Mouse (Mus musculus): ENCODE data around the gene Rchy1.
A peak's percentile ranks its signal among the peaks of the same experiment; 100 is the strongest.

Gene Rchy1

DNA sequence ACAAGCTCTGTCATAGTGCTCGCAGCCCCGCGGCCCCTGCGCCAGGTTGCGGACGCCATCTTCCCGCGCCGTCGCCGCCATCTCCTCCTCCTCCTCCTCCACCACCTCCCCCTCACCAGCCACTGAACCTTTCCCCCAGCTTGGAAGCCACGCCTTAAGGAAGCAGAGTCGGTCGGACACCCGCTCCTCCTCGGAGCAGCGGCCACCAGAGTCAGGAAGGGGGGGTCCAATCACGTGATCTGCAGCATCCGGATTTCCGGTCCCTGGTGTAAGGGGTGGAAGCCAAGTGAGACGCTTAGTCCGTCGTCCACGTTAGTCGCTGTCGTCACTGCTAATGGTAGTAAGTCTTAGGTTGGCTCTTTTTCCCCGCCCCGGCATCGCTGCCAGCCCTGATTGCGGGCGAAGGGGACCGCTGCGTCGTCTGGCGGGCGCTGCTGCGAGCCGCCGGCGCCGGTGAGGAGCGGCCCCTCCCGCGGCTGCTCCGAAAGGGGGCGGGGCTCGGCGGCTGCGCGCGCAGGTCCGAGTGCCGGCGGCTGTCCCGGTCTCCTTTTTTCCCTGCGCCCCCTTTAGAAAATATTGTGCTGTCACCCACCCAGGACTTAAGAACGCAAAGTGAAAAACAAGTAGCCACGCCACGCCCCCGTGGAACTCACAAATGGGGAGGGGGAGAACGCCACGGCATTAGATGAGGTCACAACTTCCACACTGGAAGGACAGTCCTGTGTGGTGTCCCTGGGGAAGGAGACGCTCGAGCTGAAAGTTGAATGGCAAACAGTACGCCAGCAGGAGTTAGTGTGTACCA, at the start of gene Rchy1:
TSS of gene Rchy1 (minus strand) at position 430 of the 802 bp plus-strand sequence.
- DNase-seq (ENCODE audit: low spot score in 2 of 2) = peak; percentile 91

DNA sequence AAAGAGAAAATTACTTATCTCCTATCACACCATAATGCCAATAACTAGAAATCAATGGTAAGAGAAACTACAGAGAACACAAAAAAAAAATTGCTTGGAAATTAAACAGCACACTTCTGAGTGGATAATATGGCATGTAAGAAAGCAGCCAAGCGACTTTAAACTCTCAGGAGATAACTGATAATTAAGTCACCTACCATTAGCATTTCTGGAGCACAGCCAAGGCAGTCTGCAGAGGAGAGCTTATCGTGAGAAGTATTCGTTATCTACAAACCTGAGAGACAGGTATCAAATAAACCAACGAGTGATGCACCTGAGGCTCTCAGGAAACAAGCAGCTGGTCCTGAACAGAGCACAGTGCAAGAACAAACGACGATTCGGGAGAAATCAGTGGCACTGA, 48.9 kb upstream of the Rchy1 start:
- no peak for DNase-seq (ENCODE audit: low spot score in 2 of 2)

DNA sequence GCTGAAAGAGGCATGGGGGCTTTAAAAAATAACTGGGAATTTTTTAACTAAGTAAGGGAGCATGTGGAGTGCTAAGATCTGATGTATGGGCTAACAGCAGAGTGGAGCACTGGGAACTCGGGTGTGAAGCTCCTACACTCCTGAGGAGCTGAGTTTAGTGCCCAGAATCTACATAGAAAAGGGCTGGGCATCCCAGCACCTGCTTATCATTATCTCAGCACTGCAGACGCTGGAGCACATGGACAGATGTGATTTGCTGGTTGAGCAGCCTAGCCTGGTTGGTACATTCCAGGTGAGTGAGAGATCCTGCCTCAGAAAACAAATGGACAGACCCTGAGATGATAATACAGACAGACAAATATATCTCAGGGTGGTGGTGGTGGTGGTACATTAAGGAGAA, 47.0 kb upstream of the Rchy1 start:
- no peak for DNase-seq (ENCODE audit: low spot score in 2 of 2)

DNA sequence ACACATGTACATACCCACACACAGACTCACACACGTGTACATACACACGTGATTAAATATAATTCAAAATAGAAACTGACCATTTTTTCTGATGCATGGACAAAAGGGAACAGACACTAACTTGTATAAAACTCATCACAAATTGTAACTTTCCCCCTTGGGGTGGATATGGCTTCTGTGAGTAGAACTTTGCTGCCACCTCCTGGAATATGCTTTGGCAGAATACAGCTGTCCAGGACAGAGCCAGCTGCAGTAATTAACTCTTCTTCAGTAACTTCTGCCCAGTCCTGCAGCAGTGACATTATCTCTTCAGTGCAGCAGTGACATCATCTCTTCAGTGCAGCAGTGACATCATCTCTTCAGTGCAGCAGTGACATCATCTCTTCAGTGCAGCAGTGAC, 40.1 kb upstream of the Rchy1 start:
- no peak for DNase-seq (ENCODE audit: low spot score in 2 of 2)

DNA sequence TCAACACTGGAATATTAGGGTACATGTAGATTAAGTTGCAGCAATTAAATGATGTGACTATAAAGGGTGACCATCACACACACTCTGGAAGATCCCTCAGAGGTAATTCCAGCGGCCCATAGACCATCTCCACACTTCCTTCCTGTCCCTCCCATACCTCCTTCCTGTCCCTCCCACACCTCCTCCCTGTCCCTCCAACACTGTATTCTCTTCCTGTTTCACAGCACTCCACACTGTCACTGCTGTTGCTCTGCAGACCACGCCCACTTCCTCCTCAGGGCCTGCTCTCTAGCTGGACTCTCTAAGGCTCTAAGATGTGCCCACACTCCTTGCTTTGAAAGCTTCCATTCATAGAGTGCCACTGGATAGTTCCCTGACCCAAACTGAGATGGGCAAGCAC, 37.9 kb upstream of the Rchy1 start:
- DNase-seq (ENCODE audit: low spot score in 2 of 2) = no peak

DNA sequence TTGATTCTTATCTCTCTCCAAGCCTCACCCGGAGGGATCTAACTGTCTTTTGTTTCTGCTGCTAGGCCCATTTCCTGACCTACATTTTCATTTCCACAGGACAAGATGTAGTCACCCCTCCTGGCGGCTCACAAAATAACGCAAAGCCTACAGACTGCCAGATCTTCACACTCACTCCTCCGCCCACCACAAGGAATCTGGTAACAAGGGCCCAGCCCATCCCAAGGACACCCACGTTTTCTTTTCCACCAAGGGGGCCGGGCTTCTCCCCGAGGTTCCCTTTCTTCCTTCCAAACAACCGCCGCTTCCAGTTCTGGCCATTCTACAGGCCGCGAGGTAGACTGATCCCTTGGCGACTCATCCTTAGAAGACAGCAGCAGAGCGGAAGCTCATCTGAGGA, 31.7 kb upstream of the Rchy1 start:
- DNase-seq (ENCODE audit: low spot score in 2 of 2) = peak; percentile 60 to 61

DNA sequence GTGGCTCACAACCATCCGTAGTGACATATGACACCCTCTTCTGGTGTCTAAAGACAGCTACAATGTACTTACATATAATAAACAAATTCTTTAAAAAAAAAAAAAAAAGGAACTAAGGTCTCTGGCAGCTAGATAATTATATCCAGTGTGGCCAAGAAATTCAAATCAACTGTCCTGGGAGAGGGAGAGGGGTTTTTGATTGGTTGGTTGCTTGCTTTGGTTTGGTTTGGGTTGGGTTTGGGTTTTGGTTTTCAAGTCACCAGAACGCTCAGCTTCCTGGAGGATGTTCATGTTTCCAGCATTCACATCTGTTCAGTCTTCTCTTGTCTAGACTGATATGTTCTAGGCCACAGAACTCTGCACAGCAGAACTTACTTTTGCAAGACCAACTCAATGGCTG, 30.2 kb upstream of the Rchy1 start:
- DNase-seq (ENCODE audit: low spot score in 2 of 2) = no peak

DNA sequence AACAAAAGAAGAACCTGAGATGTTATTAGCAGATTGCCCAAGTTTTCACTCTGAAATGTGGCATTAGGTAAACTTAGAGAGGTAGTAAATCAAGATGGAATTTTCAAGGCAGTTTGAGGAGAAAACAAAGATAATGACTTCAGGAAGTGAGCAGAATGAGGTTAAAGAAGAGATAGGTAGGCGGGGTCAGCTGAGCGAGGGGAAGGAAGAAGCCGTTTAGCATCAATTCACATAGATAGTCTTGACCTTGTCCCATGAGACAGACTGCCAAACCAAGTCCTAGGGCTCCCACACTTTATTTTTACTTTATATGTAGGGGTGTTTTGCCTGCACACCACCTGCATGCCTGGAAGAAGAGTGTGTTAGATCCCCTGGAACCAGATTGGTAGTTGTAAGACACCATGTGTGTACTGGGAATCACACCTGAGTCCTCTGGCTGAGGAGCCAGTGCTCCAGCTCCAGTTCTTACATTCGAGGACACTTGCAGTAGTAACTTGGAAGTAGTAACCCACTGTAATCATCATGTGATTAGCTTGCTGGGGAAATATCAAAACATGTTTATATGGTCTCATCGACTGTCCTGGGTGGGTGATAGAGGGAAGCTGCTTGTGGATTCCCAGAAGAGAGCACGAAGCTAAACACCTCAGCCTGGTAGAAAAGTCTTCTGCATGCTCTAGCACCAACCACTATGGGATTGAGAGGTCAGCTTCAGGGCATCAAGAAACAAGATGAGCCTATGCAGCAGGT, 28.5 kb upstream of the Rchy1 start:
- DNase-seq (ENCODE audit: low spot score in 2 of 2) = no peak

DNA sequence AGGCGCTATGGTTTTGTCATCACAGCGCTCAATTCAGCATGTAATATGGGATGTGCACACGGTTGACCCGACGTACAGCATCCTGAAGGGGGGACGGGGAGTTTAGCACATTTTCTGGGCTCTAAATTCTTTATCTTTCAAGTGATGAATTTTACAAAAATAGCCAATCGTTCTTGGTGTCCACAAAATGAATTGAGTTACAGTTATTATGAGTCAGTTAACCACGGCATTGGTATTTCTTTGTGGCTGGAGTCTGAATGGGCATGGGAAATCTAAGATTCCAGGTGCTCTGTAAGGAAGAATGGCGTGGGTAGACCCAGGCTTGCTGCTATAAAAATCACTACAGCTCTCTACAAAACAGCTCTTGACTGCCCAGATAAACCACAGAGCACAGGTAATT, 26.4 kb upstream of the Rchy1 start:
- no peak for DNase-seq (ENCODE audit: low spot score in 2 of 2)

DNA sequence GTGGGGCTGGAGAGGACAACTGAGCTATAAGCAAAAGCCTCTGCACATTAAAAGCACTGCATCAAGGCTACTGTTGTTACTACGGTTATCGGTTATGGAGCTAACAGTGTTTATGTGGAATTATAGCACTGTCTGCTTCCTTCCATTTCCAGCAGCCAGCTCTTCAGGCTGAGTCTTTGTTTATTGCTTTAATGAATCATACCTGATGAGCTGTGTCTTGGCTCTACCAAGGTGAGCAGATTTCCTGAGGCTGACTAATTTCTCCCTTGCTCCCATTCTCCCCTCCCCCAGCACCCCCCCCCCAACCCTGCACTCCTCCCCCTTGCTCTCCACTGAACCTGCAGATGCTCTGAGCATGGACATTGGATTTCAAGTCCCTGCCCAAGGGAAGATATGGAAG, 24.9 kb upstream of the Rchy1 start:
- DNase-seq (ENCODE audit: low spot score in 2 of 2) = no peak

DNA sequence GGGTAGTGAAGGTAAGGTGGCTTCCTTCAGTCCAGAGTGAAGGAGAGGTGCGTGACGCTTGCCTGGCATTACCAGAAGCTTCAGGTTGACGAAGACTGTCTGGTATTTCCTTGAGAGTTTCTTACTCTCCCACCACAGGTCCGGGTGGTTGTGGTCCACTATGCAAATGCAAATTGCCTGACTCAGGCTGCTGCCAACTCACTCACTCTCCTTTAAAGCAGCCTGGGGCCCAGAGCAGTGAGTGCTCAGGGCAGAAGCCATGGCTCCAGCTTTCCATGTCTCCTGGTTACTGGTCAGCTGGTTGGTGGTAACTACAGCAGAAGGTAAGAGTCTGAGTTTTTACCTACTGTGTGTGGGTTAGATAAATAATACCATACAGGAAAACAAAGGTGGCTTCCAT, 24.4 kb upstream of the Rchy1 start, which contains the start of gene Odaph:
TSS of gene Odaph (plus strand) at position 240 of the 400 bp plus-strand sequence.
- no peak for DNase-seq (ENCODE audit: low spot score in 2 of 2)

DNA sequence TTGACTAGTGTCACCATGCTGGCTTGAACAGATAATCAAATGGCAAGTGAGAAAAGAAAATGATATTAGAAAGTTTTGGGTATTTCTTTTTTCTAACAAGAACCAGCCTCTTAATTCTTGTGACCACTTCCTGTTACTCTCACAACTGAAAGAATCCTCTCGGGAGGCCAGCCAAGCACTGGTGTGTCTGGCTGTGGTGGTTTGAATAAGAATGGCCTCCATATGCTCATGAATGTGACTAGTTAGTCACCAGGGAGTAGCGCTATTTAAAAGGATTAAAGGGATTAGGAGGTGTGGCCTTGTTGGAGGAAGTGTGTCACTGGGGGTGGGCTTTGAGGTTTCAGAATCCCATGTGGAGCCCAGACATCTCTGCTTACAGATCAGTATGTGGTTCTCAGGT, 22.9 kb upstream of the Rchy1 start:
- DNase-seq (ENCODE audit: low spot score in 2 of 2) = no peak

DNA sequence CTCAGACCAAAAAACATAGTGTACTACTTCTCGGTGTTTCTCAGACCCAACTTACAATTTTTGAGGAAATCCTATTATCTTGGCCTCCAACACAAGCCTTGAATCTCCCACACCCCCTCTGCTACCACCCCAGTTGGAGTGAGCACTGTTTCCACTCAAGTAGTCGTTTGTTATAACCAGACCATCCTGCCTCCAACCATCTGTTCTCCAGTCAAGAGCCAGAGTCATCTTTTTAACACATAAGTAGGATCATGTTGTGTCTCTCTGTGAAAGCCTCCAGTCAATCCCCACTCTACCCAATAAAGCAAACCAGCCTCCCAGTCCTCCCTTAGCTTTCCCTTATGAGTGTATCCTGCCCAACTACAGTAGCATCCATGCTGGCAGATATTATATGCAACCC, 20.6 kb upstream of the Rchy1 start:
- DNase-seq (ENCODE audit: low spot score in 2 of 2) = no peak

DNA sequence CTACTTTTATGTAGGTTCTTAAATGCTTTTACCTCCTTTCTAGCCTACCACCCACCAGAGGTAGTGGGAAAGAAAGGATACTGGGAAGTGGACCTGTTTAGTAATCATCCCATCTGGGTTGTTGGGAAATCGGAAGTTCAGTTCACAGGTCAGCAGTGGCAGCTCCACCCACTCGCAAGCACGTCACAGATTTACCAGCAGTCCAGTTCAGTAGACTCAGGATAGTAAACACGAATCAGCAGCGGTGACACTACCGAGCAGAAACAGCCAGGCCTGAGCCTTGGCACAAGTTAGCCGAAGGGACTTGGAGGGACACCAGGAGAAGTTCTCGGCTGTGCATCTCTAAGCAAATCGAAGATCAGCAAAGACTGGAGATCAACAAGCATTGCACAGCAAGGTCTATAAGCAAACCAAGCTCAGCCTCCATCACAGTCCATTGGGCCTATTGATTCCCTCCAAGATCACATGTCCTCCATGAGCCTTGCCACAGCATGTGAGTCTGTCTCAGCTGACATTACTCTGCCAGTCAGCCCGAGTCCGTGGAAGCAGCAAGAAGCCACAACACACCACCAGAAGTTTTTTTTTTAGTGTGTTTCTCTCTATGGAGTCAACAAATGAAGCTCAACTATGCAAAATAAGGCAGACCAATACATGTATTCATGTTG, 18.4 kb upstream of the Rchy1 start:
- no peak for DNase-seq (ENCODE audit: low spot score in 2 of 2)

DNA sequence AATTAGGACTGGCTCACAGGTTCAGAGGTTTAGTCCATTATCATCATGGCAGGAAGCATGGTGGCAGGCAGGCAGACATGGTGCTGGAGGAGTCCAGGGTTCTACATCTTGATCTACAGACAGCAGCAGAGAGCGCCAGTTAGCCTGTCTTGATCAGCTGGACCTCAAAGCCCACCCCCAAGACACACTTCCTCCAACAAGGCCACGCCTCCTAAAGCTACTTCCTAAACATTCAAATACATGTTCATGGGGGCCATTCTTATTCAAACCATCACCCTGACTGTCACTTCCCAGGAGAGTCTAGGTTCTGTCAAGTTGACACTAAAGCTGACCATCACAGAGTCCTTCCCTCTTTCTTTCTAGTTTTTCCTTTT, 14.5 kb upstream of the Rchy1 start:
- no peak for DNase-seq (ENCODE audit: low spot score in 2 of 2)

DNA sequence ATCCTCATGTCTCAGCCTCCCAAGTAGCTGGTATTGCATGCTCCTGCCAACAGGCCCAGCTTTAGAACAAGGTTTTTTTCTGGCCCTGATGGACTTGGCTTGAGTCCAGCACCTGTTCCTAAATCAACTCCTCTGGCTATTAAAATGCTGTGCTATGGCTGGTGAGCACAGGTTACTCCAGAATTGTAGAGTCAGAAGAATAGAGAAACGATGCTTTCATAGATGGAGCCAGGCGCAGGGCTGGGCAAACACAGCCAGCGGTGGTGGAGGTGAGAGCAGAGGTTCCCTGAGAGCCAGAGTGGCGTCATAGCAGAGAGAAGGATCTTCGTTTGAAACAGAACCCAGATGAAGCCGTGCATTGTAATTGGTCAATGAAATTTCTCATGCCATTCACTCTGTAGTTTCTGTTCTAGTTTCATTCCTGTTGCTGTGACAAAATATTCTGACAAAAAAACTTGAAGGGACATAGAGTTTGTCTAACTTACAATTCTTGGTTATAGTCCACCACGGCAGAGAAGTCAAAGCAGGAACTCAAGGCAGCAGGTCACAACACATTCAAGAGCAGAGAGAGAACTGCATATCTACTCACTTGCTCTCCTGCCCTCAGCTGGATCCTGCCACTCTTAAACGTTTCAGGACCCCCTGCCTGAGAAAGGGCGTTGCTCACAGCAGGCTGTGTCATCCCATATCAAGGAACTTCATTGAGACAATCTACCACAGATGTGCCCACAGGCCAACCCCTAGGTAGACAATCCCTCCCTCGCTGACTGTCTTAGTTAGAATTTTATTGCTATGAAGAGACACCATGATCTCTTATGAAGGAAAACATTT, 13.9 kb upstream of the Rchy1 start:
- no peak for DNase-seq (ENCODE audit: low spot score in 2 of 2)

DNA sequence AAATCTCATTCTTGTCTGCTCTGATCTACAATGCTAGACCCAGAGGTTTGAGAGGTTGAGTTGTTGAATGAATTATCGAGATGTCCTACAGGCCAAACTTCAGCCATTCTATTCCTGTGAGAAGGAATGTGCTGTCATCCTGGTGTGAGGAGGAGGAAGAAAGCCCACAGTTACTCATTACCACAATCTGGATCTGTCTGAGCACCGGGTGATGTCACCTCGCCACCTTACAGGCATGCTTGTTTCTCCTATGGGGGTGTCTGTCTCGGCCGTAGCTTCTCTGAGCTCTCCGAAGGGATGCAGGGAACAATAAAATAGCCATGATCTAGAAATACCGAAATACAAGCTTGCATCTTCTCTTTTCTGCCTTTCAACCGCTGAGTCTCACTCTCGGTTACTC, 12.9 kb upstream of the Rchy1 start:
- peak in 1 of 2 experiments; percentile 28 for DNase-seq (ENCODE audit: low spot score in 2 of 2)

DNA sequence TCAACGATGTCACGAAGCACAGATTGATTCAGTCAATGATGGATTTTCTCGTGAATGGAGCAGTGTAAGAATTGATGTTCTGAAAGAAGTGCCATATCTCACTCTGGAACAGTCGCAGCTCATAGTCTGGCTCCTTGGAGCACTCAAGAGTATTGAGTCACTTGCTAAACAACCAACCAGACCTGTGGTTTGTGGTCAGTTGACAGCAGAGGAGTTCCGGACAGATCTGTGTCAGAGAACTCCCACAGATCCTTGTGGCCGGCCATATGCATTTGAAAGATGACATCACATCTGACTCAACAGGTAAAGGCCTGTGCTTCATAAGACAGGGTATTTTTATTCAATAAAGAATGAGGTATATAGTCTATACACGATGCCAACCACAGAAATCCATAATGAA, 11.1 kb upstream of the Rchy1 start:
- no peak for DNase-seq (ENCODE audit: low spot score in 2 of 2)

DNA sequence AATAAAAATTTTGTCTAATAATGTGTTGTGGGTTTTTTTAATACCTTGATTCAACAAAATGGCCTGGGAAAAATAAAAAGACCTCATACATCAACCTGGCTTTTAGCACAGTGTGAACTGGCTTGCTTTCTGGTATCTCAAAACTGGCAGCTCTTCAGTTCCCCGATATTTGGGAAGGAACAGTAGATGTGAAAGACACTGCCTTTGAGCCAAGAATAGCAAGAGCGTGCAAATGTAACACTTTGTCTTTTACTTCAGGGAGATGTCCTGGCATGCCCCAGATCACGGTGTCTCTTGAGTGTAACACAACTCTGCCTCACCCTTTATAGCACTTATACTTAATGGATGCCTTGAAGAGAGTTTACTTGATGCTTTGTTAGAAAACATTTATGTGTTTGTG, 9.2 kb upstream of the Rchy1 start:
- DNase-seq (ENCODE audit: low spot score in 2 of 2) = no peak

DNA sequence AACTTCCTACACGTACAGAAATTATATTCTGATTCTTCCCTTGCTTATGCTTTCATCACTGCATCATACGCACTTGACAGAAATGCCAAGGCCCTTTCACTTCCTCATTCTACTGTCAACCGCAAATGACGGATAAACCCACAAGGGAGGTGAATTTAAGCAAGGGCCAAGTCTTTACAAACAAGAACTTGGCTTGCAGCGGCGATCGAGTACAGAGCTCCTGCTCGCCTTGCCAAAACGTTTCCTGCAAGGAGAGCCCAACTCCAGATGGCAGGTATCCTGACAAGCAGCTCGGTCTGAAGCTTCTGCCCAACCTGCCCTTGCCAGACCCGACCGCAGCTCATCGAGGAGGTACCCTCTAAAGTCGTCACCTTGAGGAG, 619 bp downstream of the Rchy1 start:
- no peak for DNase-seq (ENCODE audit: low spot score in 2 of 2)

DNA sequence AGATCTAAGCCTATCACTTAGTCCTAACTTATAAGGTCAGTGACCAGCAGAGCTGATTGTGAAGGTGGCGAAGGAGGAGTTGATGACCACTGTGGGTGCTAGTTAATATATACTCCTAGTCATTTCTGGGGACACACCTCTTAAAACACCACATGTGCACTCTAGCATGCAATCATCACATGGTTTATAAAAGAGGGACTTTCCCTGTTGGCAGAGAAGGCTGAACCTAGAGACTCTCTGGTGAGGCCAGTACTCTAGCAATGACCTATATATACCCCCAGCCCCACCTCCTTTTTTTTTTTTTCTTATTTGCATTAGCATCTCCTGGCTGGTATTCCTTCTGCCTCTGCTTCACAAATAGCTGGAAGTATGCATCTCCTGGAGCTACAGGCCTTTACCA, 1.5 kb downstream of the Rchy1 start:
- no peak for DNase-seq (ENCODE audit: low spot score in 2 of 2)

Measured in frontal cortex, postnatal 36 days (tissue).